Mouse (Mus musculus): ENCODE results near the gene Birc5. TPM values are rescaled to one million over a fixed set of nuclear protein-coding genes. Genes with fewer than 3 reads are reported as not detected.
A peak's percentile ranks its signal among the peaks of the same experiment; 100 is the strongest.

The Birc5 gene
- polyA plus RNA-seq, 1 experiment from 2014 or later, result 86.0 TPM

DNA sequence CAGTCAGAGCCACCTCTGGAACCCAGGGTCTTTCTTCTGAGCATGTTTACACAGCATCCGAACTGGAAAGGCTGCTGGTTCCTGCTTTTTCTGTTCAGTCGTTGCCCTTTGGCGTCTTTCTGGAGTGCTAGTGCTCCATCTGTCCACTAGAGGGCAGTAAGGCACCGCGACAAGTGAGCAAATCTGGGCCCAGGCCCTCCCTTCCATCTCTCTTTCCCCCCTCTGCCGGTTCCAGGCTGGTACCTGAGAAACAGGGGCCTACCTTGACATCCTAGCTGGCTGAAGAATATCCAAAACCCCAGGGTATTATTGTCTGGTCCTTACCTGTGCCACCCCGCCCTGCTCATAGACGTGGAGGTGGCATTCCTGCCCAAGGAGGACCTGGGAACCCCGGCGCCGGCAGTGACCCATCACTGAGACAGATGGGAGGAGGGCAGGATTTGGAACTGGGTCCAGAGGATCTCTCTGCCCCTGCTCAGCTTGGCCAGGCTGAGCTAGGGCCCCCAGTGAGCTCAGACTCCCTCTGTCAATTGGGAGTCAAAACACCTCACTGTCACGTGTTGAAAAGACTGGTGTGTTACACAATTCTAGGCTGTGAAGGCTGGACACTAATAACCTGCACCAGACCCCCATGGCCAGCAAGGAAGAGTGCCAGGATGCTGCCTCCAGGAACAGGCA is 21.8 kb downstream of the Birc5 start:
- Histone ChIP-seq H3K27me3 (replicated peaks; ENCODE audit: control insufficient read depth, insufficient read depth, low read length) (no peaks in the 10 kb centered on the region), H3K36me3 (ENCODE audit: control insufficient read depth, insufficient read depth) (peaks cover 4% of the 10 kb centered on the region; the same call in 1 of the 2 replicates), H3K9me3 (ENCODE audit: control insufficient read depth) (no peaks in the 10 kb centered on the region), H3K9ac (ENCODE audit: low read depth, low read length) (no peak overlapping the region), H3K27ac (ENCODE audit: low read depth, low read length) (no peak overlapping the region), H3K4me2 (replicated peaks; ENCODE audit: low read depth) (no peak overlapping the region), H3K4me1 (replicated peaks; ENCODE audit: control insufficient read depth, insufficient read depth, low read length) (peaks cover 5% of the 10 kb centered on the region; the same call in 1 of the 2 replicates), H3K4me3 (ENCODE audit: low read depth, low read length) (no peak overlapping the region)
- WGBS, result 40% methylated on average over 12 of the region's 12 CpGs
- TF ChIP-seq CTCF (IDR thresholded peaks at IDR 0.05; ENCODE audit: low read depth), result peak; percentile 99
- peak; percentile 15; the same call in 1 of the 2 replicates for ATAC-seq

DNA sequence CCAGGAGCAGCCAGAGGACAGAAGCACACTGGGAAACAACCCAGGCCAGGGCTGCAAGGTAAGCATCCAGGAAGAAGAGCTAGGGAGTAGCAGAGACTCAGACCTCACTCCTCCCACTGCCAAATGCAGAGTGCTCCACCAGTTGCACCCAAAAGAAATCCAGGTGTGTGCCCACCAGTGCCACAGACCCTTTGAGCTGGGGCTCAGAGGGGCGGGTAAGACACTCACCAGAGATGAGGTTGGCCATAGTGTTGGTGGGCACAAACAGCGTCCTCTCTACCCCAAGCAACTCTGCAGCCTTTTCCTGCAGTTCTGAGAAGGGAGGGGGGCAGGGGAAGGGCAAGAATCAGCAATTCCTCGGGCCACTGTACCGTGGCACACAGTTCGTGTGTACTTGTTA is 22.3 kb downstream of the Birc5 start:
- Histone ChIP-seq H3K4me2 (replicated peaks; ENCODE audit: low read depth) (no peak overlapping the region), H3K4me3 (ENCODE audit: low read depth, low read length) (no peak overlapping the region), H3K4me1 (replicated peaks; ENCODE audit: control insufficient read depth, insufficient read depth, low read length) (peaks cover 5% of the 10 kb centered on the region; the same call in 1 of the 2 replicates), H3K9me3 (ENCODE audit: control insufficient read depth) (no peaks in the 10 kb centered on the region), H3K27me3 (replicated peaks; ENCODE audit: control insufficient read depth, insufficient read depth, low read length) (no peaks in the 10 kb centered on the region), H3K36me3 (ENCODE audit: control insufficient read depth, insufficient read depth) (peaks cover 4% of the 10 kb centered on the region; the same call in 1 of the 2 replicates), H3K9ac (ENCODE audit: low read depth, low read length) (no peak overlapping the region), H3K27ac (ENCODE audit: low read depth, low read length) (no peak overlapping the region)
- WGBS, result 76% methylated on average over 5 of the region's 5 CpGs
- TF ChIP-seq CTCF (IDR thresholded peaks at IDR 0.05; ENCODE audit: low read depth), result no peak
- ATAC-seq, result no peak

DNA sequence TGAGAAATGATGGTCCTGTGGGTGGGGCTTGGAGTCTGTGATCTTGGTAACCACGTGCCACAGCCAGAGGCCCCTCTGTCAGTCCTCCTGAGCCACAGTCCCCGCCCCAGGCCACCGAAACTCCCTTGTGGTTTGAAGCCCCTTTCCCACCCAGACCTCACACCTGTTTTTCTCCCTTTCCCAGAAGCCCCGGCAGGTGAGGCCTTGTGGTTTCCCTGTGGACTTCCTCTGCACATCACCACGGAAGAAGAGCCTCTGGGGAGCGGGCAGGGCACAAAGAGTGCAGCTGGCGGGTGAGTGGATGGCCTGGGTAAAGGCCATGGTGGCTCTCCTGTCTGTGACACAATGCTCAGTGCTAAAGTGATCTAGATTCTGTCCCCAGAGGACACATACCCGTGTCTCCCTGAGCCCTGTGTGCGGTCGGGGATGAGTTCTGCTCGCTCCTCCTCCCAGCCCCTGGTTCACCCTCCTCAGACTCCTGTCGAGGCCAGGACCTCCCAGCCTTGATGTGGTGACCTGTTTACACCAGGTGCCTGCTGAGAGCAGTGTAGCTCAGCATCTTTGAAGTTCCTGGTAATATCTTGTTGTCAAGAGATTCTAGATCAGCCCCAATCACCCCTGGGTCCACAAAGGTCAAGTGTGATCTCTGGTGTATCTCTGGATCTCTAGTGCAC is 23.0 kb downstream of the Birc5 start:
- Histone ChIP-seq H3K4me3 (ENCODE audit: low read depth, low read length) (no peak overlapping the region; the same call in 1 of the 2 replicates), H3K27ac (ENCODE audit: low read depth, low read length) (no peak overlapping the region), H3K9ac (ENCODE audit: low read depth, low read length) (no peak overlapping the region), H3K9me3 (ENCODE audit: control insufficient read depth) (no peaks in the 10 kb centered on the region), H3K36me3 (ENCODE audit: control insufficient read depth, insufficient read depth) (peaks cover 4% of the 10 kb centered on the region; the same call in 1 of the 2 replicates), H3K27me3 (replicated peaks; ENCODE audit: control insufficient read depth, insufficient read depth, low read length) (no peaks in the 10 kb centered on the region), H3K4me1 (replicated peaks; ENCODE audit: control insufficient read depth, insufficient read depth, low read length) (peaks cover 5% of the 10 kb centered on the region; the same call in 1 of the 2 replicates), H3K4me2 (replicated peaks; ENCODE audit: low read depth) (peak overlapping the region; percentile 98)
- 62% methylated on average over 12 of the region's 12 CpGs for WGBS
- no peak for TF ChIP-seq CTCF (IDR thresholded peaks at IDR 0.05; ENCODE audit: low read depth)
- no peak for ATAC-seq

DNA sequence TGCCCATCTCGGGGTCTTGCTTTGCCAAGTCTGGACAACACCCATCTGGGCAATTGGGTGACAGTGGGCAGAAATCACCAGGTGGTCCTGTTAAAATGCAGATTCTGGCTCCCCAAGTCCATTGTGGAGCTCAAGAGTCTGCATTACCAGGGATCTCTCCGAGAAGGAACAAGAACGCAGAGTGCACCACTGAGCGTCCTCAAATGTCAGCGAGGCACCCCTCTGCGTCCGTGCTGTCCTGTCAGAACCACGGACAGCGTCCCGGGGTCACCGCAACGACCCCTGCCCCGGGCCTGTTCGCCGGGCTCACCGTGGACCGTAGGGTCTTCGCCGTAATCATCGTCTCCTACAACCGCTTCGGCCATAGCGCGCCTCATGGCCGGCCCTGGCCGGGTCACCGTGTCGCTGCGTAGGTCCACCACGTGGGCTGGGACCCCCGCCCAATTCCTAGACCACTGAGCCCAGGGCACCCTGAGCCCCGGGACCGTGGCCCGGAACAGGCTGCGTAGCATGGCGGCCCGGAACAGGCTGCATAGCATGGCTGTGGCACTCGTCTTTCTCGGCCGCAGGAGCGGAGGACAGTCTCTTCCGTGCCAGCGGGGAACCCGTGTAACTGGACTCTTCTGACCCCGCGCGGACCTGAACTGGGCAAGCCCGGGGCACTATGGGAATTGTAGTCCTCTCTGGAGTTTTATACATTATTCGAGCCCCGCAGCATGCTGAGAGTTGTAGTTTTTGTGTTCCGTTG is 24.0 kb downstream of the Birc5 start, which contains the start of gene Tha1:
Tha1 (minus strand) TSS at position 621 of the 748 bp plus-strand sequence.
- Histone ChIP-seq H3K36me3 (ENCODE audit: control insufficient read depth, insufficient read depth) (peaks cover 4% of the 10 kb centered on the region; the same call in 1 of the 2 replicates), H3K4me2 (replicated peaks; ENCODE audit: low read depth) (peak within 1 kb of the TSS; percentile 98), H3K4me3 (ENCODE audit: low read depth, low read length) (peak within 1 kb of the TSS; percentile 70), H3K9me3 (ENCODE audit: control insufficient read depth) (no peaks in the 10 kb centered on the region), H3K27me3 (replicated peaks; ENCODE audit: control insufficient read depth, insufficient read depth, low read length) (no peaks in the 10 kb centered on the region), H3K9ac (ENCODE audit: low read depth, low read length) (peak within 1 kb of the TSS; percentile 74), H3K27ac (ENCODE audit: low read depth, low read length) (peak within 1 kb of the TSS; percentile 87), H3K4me1 (replicated peaks; ENCODE audit: control insufficient read depth, insufficient read depth, low read length) (peaks cover 5% of the 10 kb centered on the region; the same call in 1 of the 2 replicates)
- peak; percentile 44 for ATAC-seq
- WGBS, result 2% methylated on average over 51 of the region's 51 CpGs
- no peak for TF ChIP-seq CTCF (IDR thresholded peaks at IDR 0.05; ENCODE audit: low read depth)

DNA sequence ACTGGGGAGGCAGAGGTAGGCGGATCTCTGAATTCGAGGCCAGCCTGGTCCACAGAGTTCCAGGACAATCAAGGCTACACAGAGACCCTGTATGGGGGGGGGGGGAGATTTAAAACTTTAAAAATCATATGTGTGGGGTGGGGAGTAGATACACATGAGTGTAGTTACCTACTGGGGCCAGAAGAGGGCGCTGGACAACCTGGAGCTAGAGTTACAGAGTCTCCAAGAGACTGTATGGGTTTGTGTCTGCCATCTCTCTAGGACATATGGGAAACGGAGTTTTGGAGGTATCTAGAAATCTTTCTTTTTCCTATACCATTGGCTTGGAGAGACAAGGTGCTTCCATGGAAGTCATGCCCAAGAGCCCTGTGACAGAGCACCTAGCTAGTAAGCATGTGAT is 25.4 kb downstream of the Birc5 start:
- WGBS, result 62% methylated on average over 4 of the region's 4 CpGs
- H3K27ac ChIP-seq (ENCODE audit: low read depth, low read length), result no peak overlapping the region
- no peak for ATAC-seq

DNA sequence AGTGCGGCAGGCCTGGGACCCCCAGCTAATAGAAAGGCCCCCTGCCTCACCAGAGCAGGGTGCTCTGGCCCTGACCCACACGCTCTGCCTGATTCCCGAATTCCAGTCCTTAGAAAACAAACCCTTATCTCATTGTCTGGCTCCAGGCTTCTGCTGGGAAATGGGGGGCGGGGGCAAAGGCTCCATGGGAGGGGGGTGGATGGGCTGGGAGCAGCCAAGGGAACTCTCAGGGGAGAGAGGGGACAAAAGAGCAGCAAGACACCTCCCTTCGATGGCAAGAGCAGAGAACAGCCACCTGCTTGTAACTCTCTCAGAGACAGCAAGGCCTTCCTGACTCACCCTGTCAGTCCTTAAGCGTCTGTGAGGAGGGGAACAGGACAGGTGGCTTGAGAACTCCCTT is 26.6 kb downstream of the Birc5 start:
- Histone ChIP-seq H3K4me1 (replicated peaks; ENCODE audit: control insufficient read depth, insufficient read depth, low read length) (peaks cover 13% of the 10 kb centered on the region; the same call in 1 of the 2 replicates), H3K4me3 (ENCODE audit: low read depth, low read length) (no peak overlapping the region), H3K27me3 (replicated peaks; ENCODE audit: control insufficient read depth, insufficient read depth, low read length) (no peaks in the 10 kb centered on the region), H3K9me3 (ENCODE audit: control insufficient read depth) (no peaks in the 10 kb centered on the region), H3K36me3 (ENCODE audit: control insufficient read depth, insufficient read depth) (no peaks in the 10 kb centered on the region), H3K27ac (ENCODE audit: low read depth, low read length) (no peak overlapping the region), H3K4me2 (replicated peaks; ENCODE audit: low read depth) (no peak overlapping the region), H3K9ac (ENCODE audit: low read depth, low read length) (no peak overlapping the region)
- 49% methylated on average over 6 of the region's 6 CpGs for WGBS
- ATAC-seq, result no peak
- TF ChIP-seq CTCF (IDR thresholded peaks at IDR 0.05; ENCODE audit: low read depth), result no peak

More for the DNA sequence above, 25.4 kb downstream of the Birc5 start:
- Histone ChIP-seq H3K27me3 (replicated peaks; ENCODE audit: control insufficient read depth, insufficient read depth, low read length) (no peaks in the 10 kb centered on the region), H3K4me1 (replicated peaks; ENCODE audit: control insufficient read depth, insufficient read depth, low read length) (peaks cover 11% of the 10 kb centered on the region; the same call in 1 of the 2 replicates), H3K4me2 (replicated peaks; ENCODE audit: low read depth) (no peak overlapping the region), H3K9me3 (ENCODE audit: control insufficient read depth) (no peaks in the 10 kb centered on the region), H3K9ac (ENCODE audit: low read depth, low read length) (no peak overlapping the region), H3K4me3 (ENCODE audit: low read depth, low read length) (no peak overlapping the region), H3K36me3 (ENCODE audit: control insufficient read depth, insufficient read depth) (no peaks in the 10 kb centered on the region)
- TF ChIP-seq CTCF (IDR thresholded peaks at IDR 0.05; ENCODE audit: low read depth), result peak; percentile 74

Measured in intestine, postnatal 0 days (tissue).